In genomic region chr13:97549384-97549783, GRCm38 (mm10) we compare ENCODE assay signal across 10 mouse cellular contexts.
DNase-seq lines count a peak whose midpoint lies in the region; ATAC-seq lines count a peak whose summit lies in the region.
"Had no signal": no experiment of that assay in that cellular context is flagged by ENCODE, and none has a peak within 500 bp of the region (broad histone marks: within the 10 kb centered on the region; RNA-seq: fewer than 3 reads in every experiment).

No protein-coding gene starts in this region.

- no peaks in the 10 kb centered on the region for H3K36me3 ChIP-seq in heart, embryonic 12.5 days
- no peaks in the 10 kb centered on the region for H3K36me3 ChIP-seq in liver, embryonic 13.5 days
- H3K36me3 ChIP-seq in liver, embryonic 12.5 days, result no peaks in the 10 kb centered on the region
- H3K36me3 ChIP-seq in embryonic facial prominence, embryonic 13.5 days, result no peaks in the 10 kb centered on the region
- H3K36me3 ChIP-seq in limb, embryonic 15.5 days, result no peaks in the 10 kb centered on the region
- H3K36me3 ChIP-seq in midbrain, embryonic 11.5 days (ENCODE audit: control insufficient read depth, insufficient read depth, low read length), result no peaks in the 10 kb centered on the region

- H3K27me3 ChIP-seq in heart, embryonic 12.5 days (replicated peaks), result no peaks in the 10 kb centered on the region
- no peaks in the 10 kb centered on the region for H3K27me3 ChIP-seq in liver, embryonic 13.5 days
- H3K27me3 ChIP-seq in liver, embryonic 12.5 days (replicated peaks), result no peaks in the 10 kb centered on the region
- H3K27me3 ChIP-seq in embryonic facial prominence, embryonic 13.5 days, result no peaks in the 10 kb centered on the region
- H3K27me3 ChIP-seq in limb, embryonic 15.5 days, result no peaks in the 10 kb centered on the region
- no peaks in the 10 kb centered on the region for H3K27me3 ChIP-seq in midbrain, embryonic 11.5 days (ENCODE audit: control insufficient read depth, insufficient read depth, low read length)

- DNase-seq in heart, postnatal 10 days, result no peak
- DNase-seq in liver, embryonic 13.5 days, result no peak
- DNase-seq in Muller cell, postnatal 12 days (ENCODE audit: inconsistent ontology term), result no peak
- no peak for DNase-seq in midbrain, embryonic 11.5 days (ENCODE audit: low spot score, missing footprints)

- no peak overlapping the region for H3K4me3 ChIP-seq in heart, embryonic 12.5 days
- H3K4me3 ChIP-seq in liver, embryonic 13.5 days (replicated peaks), result no peak overlapping the region
- H3K4me3 ChIP-seq in liver, embryonic 12.5 days, result no peak overlapping the region
- H3K4me3 ChIP-seq in embryonic facial prominence, embryonic 13.5 days, result no peak overlapping the region
- H3K4me3 ChIP-seq in limb, embryonic 15.5 days, result no peak overlapping the region
- H3K4me3 ChIP-seq in midbrain, embryonic 11.5 days (ENCODE audit: low read depth, low read length), result no peak overlapping the region
- H3K4me3 ChIP-seq: erythroblast, embryonic 14.5 days had no signal

- peak overlapping the region; percentile 84 for H3K27ac ChIP-seq in heart, embryonic 12.5 days (ENCODE audit: poor library complexity, severe bottlenecking)
- 0 out of 2 replicates have a peak overlapping the region, but pooled peaks have one; percentile 37 for H3K27ac ChIP-seq in liver, embryonic 13.5 days
- no peak overlapping the region for H3K27ac ChIP-seq in liver, embryonic 12.5 days
- H3K27ac ChIP-seq in embryonic facial prominence, embryonic 13.5 days, result peak overlapping the region; percentile 80
- H3K27ac ChIP-seq in limb, embryonic 15.5 days, result peak overlapping the region; percentile 35; the same call in 1 of the 2 replicates
- no peak overlapping the region for H3K27ac ChIP-seq in midbrain, embryonic 11.5 days (ENCODE audit: low read depth, low read length)

- no peak for ATAC-seq in heart, embryonic 12.5 days (ENCODE audit: insufficient number of reproducible peaks, low FRiP score)
- no peak for ATAC-seq in liver, embryonic 13.5 days (ENCODE audit: low read depth)
- ATAC-seq in liver, embryonic 12.5 days, result no peak
- ATAC-seq in embryonic facial prominence, embryonic 13.5 days (ENCODE audit: insufficient number of reproducible peaks, insufficient read depth, low FRiP score, low TSS enrichment, low read depth), result no peak
- ATAC-seq in limb, embryonic 15.5 days (ENCODE audit: insufficient number of reproducible peaks, low FRiP score, low TSS enrichment, low read depth), result no peak
- no peak for ATAC-seq in midbrain, embryonic 11.5 days (ENCODE audit: low FRiP score)
- ATAC-seq: CD4-positive, CD25-positive, alpha-beta regulatory T cell, adult 4 months had no signal

- H3K9ac ChIP-seq in heart, embryonic 12.5 days, result no peak overlapping the region
- H3K9ac ChIP-seq in liver, embryonic 13.5 days, result no peak overlapping the region
- no peak overlapping the region for H3K9ac ChIP-seq in liver, embryonic 12.5 days
- no peak overlapping the region for H3K9ac ChIP-seq in embryonic facial prominence, embryonic 13.5 days
- no peak overlapping the region for H3K9ac ChIP-seq in limb, embryonic 15.5 days
- H3K9ac ChIP-seq in midbrain, embryonic 11.5 days (ENCODE audit: low read length), result no peak overlapping the region

- intact Hi-C loops in heart, postnatal 10 days (cut with DNase I), result no loop called here

- H3K9me3 ChIP-seq in heart, embryonic 12.5 days (replicated peaks), result peaks cover 8% of the 10 kb centered on the region; the same call in 1 of the 2 replicates
- no peaks in the 10 kb centered on the region for H3K9me3 ChIP-seq in liver, embryonic 13.5 days (replicated peaks)
- H3K9me3 ChIP-seq in liver, embryonic 12.5 days (replicated peaks), result no peaks in the 10 kb centered on the region
- H3K9me3 ChIP-seq in embryonic facial prominence, embryonic 13.5 days, result peaks cover 2% of the 10 kb centered on the region; the same call in 1 of the 2 replicates
- H3K9me3 ChIP-seq in limb, embryonic 15.5 days, result no peaks in the 10 kb centered on the region
- no peaks in the 10 kb centered on the region for H3K9me3 ChIP-seq in midbrain, embryonic 11.5 days (ENCODE audit: control insufficient read depth, low read length)

- WGBS in heart, embryonic 12.5 days, result 91% methylated on average over 6 of the region's 6 CpGs
- 64% methylated on average over 6 of the region's 6 CpGs for WGBS in liver, embryonic 13.5 days (ENCODE audit: insufficient replicate concordance)
- 75% methylated on average over 6 of the region's 6 CpGs for WGBS in liver, embryonic 12.5 days (ENCODE audit: insufficient replicate concordance)
- WGBS in embryonic facial prominence, embryonic 13.5 days, result 87% methylated on average over 6 of the region's 6 CpGs
- WGBS in limb, embryonic 15.5 days, result 80% methylated on average over 6 of the region's 6 CpGs
- 95% methylated on average over 6 of the region's 6 CpGs for WGBS in midbrain, embryonic 11.5 days

- no peak overlapping the region for H3K4me2 ChIP-seq in heart, embryonic 12.5 days
- no peak overlapping the region for H3K4me2 ChIP-seq in liver, embryonic 13.5 days
- H3K4me2 ChIP-seq in liver, embryonic 12.5 days, result no peak overlapping the region
- no peak overlapping the region for H3K4me2 ChIP-seq in embryonic facial prominence, embryonic 13.5 days
- H3K4me2 ChIP-seq in limb, embryonic 15.5 days, result no peak overlapping the region
- no peak overlapping the region for H3K4me2 ChIP-seq in midbrain, embryonic 11.5 days

- H3K4me1 ChIP-seq in heart, embryonic 12.5 days (replicated peaks), result peaks cover 33% of the 10 kb centered on the region
- peaks cover 21% of the 10 kb centered on the region for H3K4me1 ChIP-seq in liver, embryonic 13.5 days (replicated peaks)
- peaks cover 7% of the 10 kb centered on the region; the same call in 1 of the 2 replicates for H3K4me1 ChIP-seq in liver, embryonic 12.5 days
- peaks cover 21% of the 10 kb centered on the region for H3K4me1 ChIP-seq in embryonic facial prominence, embryonic 13.5 days
- peaks cover 17% of the 10 kb centered on the region for H3K4me1 ChIP-seq in limb, embryonic 15.5 days
- H3K4me1 ChIP-seq in midbrain, embryonic 11.5 days (ENCODE audit: control insufficient read depth, insufficient read depth, low read length), result peaks cover 1% of the 10 kb centered on the region; the same call in 1 of the 2 replicates

Comparison
In these comparisons a context has a peak if more than half of its experiments do, and no peak if none do; other contexts are left out.
1. H3K27ac ChIP-seq: peak in heart, embryonic 12.5 days (single experiment), liver, embryonic 13.5 days (single experiment), embryonic facial prominence, embryonic 13.5 days (single experiment) and limb, embryonic 15.5 days (single experiment); none in liver, embryonic 12.5 days (single experiment) and midbrain, embryonic 11.5 days (single experiment).